Mouse (Mus musculus): ENCODE measurements around the gene Gm9745. TPM values are rescaled to one million over a fixed set of nuclear protein-coding genes. Genes with fewer than 3 reads are reported as not detected.
A peak's percentile ranks its signal among the peaks of the same experiment; 100 is the strongest.
"Not testable (repeated sequence)": the region's sequence is repeated elsewhere in the genome, so short reads cannot be mapped to it uniquely, and the experiment has no call there.

Gm9745 gene
- not detected in 2 replicates for polyA plus RNA-seq (2012; rRNA removed)

DNA sequence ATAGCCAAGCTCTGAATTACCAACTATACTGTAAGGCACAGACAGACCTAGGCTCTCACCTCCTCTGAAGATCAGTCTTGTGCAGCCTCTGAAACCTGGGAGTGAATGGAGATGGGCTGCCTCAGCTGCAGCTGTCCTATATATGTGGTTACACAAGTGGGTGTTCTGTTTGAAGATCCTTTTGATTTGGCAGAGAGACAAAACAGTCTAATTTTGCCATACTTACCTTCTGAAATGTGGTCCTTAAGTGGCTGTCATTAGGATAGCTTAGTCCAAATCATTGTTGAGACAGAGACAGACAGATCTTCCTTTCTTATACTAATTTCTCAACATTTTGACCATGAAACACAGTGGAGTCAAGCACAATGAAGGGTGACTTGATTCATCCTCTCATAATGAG is at the start of gene Gm9745:
Gm9745 (minus strand) TSS at position 101 of the 400 bp plus-strand sequence.
- not testable (repeated sequence) for H3K27ac ChIP-seq (ENCODE audit: insufficient read depth, low read length)

DNA sequence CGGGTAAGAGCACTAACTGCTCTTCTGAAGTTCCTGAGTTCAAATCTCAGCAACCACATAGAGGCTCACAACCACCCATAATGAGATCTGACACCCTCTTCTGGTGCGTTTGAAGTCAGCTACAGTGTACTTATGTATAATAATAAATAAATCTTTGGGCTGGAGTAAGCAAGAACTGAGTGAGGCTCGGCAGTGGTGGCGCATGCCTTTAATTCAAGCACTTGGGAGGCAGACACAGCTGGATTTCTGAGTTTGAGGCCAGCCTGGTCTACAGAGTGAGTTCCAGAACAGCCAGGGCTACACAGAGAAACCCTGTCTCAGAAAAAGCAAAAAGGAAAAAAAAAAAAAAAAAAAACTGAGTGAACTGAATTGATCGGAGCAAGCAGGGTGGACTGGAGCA is 49.2 kb upstream of the Gm9745 start:
- not testable (repeated sequence) for H3K4me1 ChIP-seq (ENCODE audit: control insufficient read depth, insufficient read depth, low read length); H3K4me3 ChIP-seq (ENCODE audit: insufficient read depth, low read length)

More for the DNA sequence above, at the start of gene Gm9745:
- not testable (repeated sequence) for H3K4me3 ChIP-seq (ENCODE audit: insufficient read depth, low read length); H3K4me1 ChIP-seq (ENCODE audit: control insufficient read depth, insufficient read depth, low read length)

DNA sequence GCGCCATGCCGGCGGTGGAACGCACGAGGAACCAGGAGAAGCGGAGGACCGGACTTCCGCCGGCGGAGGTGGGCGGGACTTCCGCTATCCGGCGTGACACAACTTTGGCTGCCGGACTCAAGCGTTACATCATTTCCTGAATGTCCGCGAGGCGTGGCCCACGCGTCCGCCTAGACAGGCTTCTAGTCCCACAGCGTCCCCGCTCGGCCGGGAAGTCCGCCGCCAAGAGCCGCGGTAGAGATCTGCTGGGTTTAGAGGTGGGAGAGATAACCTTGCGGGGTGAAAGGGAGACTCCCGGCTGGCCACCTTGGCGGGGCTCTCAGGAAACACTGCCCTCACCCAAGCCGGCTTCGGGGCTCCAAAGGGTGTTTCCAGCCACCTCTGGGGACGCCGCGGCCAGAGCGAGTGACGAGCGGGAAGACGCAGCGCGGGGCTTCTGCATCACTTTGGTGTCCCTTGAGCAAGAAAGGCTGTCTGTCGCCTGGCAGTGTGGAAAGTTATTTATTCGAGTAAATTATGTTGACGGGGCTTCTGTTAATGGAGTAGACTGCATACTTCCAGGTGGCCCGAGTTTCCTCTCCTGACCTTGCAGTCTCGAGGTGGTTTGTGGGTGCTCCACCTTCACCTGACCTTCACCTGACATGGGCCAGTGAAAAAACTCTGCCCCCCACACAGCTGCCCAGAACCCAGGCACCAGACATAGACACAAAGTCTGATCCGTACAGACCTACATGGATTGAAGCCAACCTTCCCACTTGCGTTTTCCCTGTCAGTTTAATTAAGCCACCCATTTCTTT is 48.2 kb upstream of the Gm9745 start, which contains the start of gene Gtpbp4:
Gtpbp4 (minus strand) TSS at position 94 of the 797 bp plus-strand sequence.
- H3K4me1 ChIP-seq (ENCODE audit: control insufficient read depth, insufficient read depth, low read length): peaks cover 2% of the 10 kb centered on the region; the same call in 1 of the 2 replicates
- TF ChIP-seq POLR2A (IDR thresholded peaks at IDR 0.05; ENCODE audit: extremely low read depth, insufficient read depth, low read length) (peak; percentile 83), CTCF (IDR thresholded peaks at IDR 0.05; ENCODE audit: extremely low read depth, insufficient read depth, low read length) (peak; percentile 53)
- H3K4me3 ChIP-seq (ENCODE audit: insufficient read depth, low read length): peak within 1 kb of the TSS; percentile 82
- H3K27ac ChIP-seq (ENCODE audit: insufficient read depth, low read length): peak within 1 kb of the TSS; percentile 78; the same call in 1 of the 2 replicates

More for the DNA sequence above, 49.2 kb upstream of the Gm9745 start:
- not testable (repeated sequence) for H3K27ac ChIP-seq (ENCODE audit: insufficient read depth, low read length)

DNA sequence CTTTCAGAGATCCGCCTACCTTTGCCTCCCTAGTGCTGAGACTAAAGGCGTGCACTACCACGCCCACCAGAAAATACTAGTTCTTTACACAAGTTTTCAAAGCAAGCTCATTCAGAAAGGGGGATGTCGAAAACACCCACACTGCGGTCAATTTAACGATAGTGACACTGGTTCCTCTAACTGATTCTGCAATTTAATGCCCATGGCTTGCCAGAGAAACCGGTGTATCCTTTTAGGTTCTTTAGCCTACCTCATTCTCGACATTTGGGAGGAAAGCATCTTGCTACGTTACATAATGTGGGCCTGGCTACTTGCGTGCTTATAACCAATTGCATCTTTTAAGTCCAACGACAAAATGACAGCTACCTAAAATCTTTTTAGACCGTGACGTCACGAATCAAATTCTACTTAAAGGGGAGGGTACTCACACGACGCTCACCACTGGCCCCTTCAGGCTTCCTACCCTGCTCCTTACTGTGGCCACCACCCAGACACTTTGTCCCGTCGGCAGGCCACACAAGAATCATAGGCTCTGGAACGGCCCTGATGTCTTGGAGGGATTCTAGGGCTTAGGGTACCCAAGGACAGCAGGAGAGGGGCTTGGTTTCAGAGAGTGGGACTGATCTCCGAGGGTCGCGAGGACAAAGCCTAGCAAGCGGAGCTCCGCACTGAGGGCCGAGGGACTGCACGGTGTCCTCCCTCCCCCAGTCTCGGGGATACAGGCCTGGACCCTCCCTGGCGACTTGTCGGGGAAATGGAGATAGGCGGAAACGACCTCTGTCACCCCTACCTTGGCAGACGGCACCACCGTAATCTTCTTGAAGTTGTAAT is 47.3 kb upstream of the Gm9745 start:
- TF ChIP-seq CTCF (IDR thresholded peaks at IDR 0.05; ENCODE audit: extremely low read depth, insufficient read depth, low read length) (no peak), POLR2A (IDR thresholded peaks at IDR 0.05; ENCODE audit: extremely low read depth, insufficient read depth, low read length) (no peak)

DNA sequence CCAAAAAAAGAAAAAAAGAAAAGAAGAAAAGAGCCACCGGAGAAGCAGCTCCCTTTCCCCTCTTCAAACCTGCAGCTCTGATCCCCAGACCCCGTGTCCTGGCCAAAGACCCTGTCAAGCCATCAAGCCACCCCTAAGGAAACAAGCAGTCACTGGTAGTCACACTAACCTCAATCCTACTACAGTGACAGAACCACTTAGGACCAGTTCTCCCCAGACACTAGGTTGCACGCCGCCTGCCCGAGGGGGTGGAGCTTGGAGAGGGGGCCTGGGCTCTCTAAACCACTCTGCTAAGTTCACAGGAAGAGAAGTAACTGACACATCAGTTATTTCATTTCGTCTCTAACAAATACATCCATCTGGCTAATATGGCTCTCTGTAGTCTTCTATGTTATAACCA is 44.2 kb upstream of the Gm9745 start:
- Histone ChIP-seq H3K4me3 (ENCODE audit: insufficient read depth, low read length) (no peak overlapping the region), H3K4me1 (ENCODE audit: control insufficient read depth, insufficient read depth, low read length) (peaks cover 2% of the 10 kb centered on the region; the same call in 1 of the 2 replicates), H3K27ac (ENCODE audit: insufficient read depth, low read length) (no peak overlapping the region)
- TF ChIP-seq CTCF (IDR thresholded peaks at IDR 0.05; ENCODE audit: extremely low read depth, insufficient read depth, low read length) (no peak), POLR2A (IDR thresholded peaks at IDR 0.05; ENCODE audit: extremely low read depth, insufficient read depth, low read length) (no peak)

More for the DNA sequence above, 47.3 kb upstream of the Gm9745 start:
- Histone ChIP-seq H3K4me3 (ENCODE audit: insufficient read depth, low read length) (peak overlapping the region; percentile 82), H3K4me1 (ENCODE audit: control insufficient read depth, insufficient read depth, low read length) (peaks cover 2% of the 10 kb centered on the region; the same call in 1 of the 2 replicates), H3K27ac (ENCODE audit: insufficient read depth, low read length) (no peak overlapping the region)

DNA sequence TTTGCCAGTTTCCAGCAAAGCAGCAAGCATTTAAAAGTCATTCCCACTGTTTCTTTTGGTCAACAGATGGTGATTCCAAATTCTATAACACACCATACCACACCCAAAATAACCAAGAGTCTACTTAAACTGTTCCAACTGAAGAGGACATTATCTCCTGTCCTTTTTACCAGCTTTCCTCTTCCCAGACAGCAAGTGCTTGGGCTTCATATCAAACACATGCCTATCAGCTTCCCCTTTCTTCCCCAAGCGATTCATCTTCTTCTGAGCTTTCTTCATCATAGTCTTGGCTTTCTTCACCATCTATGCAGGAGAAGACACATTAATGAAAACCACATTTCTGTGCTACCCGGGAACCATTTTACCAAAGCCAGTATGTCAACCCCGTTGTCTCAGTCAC is 24.9 kb upstream of the Gm9745 start:
- no peak overlapping the region for H3K27ac ChIP-seq (ENCODE audit: insufficient read depth, low read length)
- no peaks in the 10 kb centered on the region for H3K4me1 ChIP-seq (ENCODE audit: control insufficient read depth, insufficient read depth, low read length)
- no peak overlapping the region for H3K4me3 ChIP-seq (ENCODE audit: insufficient read depth, low read length)
- TF ChIP-seq CTCF (IDR thresholded peaks at IDR 0.05; ENCODE audit: extremely low read depth, insufficient read depth, low read length): no peak
- no peak for TF ChIP-seq POLR2A (IDR thresholded peaks at IDR 0.05; ENCODE audit: extremely low read depth, insufficient read depth, low read length)

DNA sequence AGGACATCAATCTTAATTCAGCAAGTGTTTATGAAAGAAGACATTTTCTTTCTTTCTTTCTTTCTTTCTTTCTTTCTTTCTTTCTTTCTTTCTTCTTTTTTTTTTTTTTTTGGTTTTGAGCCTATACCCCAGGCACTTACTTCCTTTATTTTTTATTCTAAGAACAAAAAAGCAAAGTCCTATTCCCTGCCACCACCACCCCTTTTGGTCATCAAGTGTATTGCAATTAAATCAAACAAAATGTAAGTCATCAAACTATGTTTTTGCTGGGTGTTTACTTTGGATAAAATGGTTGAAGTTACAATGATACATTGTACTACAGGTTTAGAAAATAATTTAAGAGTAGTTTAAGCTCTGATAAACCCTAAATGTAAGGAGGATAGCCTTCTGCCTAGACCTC is 24.3 kb upstream of the Gm9745 start:
- Histone ChIP-seq H3K4me1 (ENCODE audit: control insufficient read depth, insufficient read depth, low read length) (no peaks in the 10 kb centered on the region), H3K4me3 (ENCODE audit: insufficient read depth, low read length) (no peak overlapping the region), H3K27ac (ENCODE audit: insufficient read depth, low read length) (no peak overlapping the region)
- no peak for TF ChIP-seq CTCF (IDR thresholded peaks at IDR 0.05; ENCODE audit: extremely low read depth, insufficient read depth, low read length)
- TF ChIP-seq POLR2A (IDR thresholded peaks at IDR 0.05; ENCODE audit: extremely low read depth, insufficient read depth, low read length): no peak

DNA sequence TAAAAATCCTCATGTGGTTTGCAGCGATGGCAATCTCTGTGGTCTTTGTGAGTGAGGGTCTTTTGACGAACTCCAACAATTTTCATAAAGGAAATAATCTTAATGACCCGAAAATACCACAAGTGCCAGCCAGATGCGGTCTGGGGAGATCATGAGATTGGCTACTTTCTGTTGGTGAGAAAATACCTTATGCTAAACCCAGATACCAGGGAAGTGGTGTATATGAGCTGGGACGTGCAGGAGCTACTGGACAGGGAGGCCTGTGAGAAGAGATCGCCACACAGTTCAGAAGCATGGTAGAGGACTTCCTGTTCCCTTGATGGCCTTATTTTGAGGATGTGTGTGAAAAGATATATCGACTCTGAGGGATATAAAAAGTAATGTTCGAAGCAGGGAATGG is 19.7 kb upstream of the Gm9745 start:
- H3K4me1 ChIP-seq (ENCODE audit: control insufficient read depth, insufficient read depth, low read length): no peaks in the 10 kb centered on the region
- TF ChIP-seq CTCF (IDR thresholded peaks at IDR 0.05; ENCODE audit: extremely low read depth, insufficient read depth, low read length) (no peak), POLR2A (IDR thresholded peaks at IDR 0.05; ENCODE audit: extremely low read depth, insufficient read depth, low read length) (no peak)
- H3K27ac ChIP-seq (ENCODE audit: insufficient read depth, low read length): no peak overlapping the region
- no peak overlapping the region for H3K4me3 ChIP-seq (ENCODE audit: insufficient read depth, low read length)

DNA sequence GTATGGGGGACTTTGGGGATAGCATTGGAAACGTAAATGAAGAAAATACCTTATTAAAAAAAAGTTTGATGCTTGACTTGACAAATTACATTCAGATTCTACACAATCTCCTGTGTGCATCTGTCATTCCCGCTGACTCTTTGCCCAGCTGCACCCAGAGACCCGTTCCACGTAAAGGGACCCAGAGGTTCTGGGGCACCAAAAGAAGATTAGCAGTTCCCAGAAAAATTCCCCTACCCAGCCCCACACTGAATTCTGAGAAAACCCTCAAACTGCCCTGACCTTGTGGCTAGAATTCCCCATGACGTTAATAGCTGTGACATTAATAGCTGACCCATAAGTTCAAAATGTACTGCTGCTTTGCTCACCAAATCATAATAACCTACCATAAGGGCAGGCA is 17.2 kb upstream of the Gm9745 start:
- no peaks in the 10 kb centered on the region for H3K4me1 ChIP-seq (ENCODE audit: control insufficient read depth, insufficient read depth, low read length)
- no peak overlapping the region for H3K4me3 ChIP-seq (ENCODE audit: insufficient read depth, low read length)
- no peak for TF ChIP-seq POLR2A (IDR thresholded peaks at IDR 0.05; ENCODE audit: extremely low read depth, insufficient read depth, low read length)
- TF ChIP-seq CTCF (IDR thresholded peaks at IDR 0.05; ENCODE audit: extremely low read depth, insufficient read depth, low read length): no peak
- H3K27ac ChIP-seq (ENCODE audit: insufficient read depth, low read length): no peak overlapping the region

DNA sequence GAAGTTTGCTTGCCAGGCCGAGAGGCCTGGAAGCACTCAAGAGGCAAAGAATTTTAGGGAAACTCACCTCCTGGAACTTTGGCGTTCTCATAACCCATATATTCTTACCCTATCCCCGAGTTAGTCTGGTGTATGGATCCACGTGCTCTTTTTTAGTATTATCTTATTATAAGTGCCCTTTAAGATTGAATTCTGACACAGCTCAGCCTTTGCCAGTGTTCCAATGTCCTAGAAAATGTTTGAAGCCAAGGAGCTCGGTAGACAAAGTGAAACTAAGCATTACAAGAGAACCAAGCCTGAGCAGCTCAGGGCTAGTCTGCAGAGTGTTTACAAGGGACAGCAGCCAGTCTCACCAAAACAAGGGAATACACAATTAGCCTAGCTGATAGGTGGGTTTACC is 14.2 kb upstream of the Gm9745 start:
- H3K4me1 ChIP-seq (ENCODE audit: control insufficient read depth, insufficient read depth, low read length); H3K4me3 ChIP-seq (ENCODE audit: insufficient read depth, low read length): not testable (repeated sequence)
- peak overlapping the region; percentile 23 for H3K27ac ChIP-seq (ENCODE audit: insufficient read depth, low read length)

DNA sequence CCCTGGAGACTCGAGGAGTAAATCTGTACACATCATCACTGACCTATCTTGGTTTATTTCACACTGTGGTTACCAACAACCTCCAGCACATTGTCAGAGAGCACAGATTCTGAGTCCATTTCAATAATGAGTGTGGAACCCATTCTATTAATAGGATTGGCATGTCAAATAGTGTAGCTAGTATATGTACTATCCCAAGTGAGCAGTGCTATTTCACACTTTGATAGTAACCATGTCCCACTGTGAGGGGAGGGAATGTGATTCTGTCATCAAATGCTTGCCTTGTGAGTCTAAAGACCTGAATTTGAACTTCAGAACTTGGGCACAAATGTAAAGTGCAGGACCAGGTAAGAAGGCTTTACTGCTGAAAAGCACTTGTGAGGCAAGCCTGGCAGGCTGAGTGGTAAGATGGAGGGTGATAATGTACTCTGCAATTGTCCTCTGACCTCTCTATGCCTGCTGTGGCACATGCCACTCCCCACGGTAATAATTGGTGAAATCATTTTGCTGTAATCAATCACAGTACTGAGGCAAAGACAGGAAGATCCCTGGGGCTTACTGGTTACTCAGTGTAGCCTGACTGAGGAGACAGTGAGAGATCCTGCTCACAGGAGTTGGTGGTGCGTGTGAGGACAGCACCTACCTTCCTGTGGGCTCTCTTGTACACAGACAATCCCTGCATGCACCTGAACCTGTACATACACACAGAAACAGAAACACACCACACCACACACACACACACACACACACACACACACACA is 13.3 kb upstream of the Gm9745 start:
- H3K27ac ChIP-seq (ENCODE audit: insufficient read depth, low read length); H3K4me1 ChIP-seq (ENCODE audit: control insufficient read depth, insufficient read depth, low read length); H3K4me3 ChIP-seq (ENCODE audit: insufficient read depth, low read length): not testable (repeated sequence)

DNA sequence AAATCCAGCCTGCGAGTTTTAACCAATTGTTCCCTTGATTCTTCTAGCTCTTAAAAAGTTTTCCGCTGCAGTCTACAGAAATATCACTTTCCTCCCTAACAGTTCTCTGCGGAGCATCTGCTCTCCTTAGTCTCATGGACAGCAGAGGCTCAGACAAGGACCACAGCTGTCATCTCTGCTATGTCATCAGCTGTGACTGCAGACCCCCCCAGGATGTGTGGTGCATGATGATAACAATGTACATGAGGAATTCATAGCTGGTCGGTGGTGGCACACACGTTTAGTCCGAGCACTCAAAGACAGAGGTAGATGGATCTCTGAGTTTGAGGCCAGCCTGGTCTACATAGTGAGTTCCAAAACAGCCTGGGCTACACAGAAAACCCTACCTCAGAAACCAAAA is 11.5 kb upstream of the Gm9745 start:
- not testable (repeated sequence) for H3K27ac ChIP-seq (ENCODE audit: insufficient read depth, low read length)

DNA sequence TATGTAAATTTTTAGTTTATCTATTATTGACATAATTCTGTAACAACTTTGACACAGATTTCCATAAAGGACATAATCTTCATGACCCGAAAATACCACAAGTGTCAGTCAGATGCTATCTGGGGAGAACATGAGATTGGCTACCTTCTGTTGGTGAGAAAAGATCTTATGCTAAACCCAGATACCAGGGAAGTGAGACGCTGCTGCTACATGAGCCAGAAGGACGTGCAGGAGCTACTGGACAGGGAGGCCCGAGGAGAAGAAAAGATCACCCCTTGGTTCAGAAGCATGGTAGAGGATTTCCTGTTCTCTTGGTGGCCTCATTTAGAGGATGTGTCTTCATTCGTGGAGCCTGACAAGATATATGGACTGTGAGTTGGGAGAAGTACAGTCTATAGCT is 11.0 kb upstream of the Gm9745 start:
- H3K4me1 ChIP-seq (ENCODE audit: control insufficient read depth, insufficient read depth, low read length); H3K27ac ChIP-seq (ENCODE audit: insufficient read depth, low read length); H3K4me3 ChIP-seq (ENCODE audit: insufficient read depth, low read length): not testable (repeated sequence)

More for the DNA sequence above, 11.5 kb upstream of the Gm9745 start:
- H3K4me3 ChIP-seq (ENCODE audit: insufficient read depth, low read length); H3K4me1 ChIP-seq (ENCODE audit: control insufficient read depth, insufficient read depth, low read length): not testable (repeated sequence)
